Mouse (Mus musculus) Patski (cell line): ENCODE data around the gene Ccnd2. TPM values are rescaled to one million over a fixed set of nuclear protein-coding genes. Genes with fewer than 3 reads are reported as not detected.

Source experiments
- ATAC-seq: fragments of 100-300 bp; one replicate; pipeline ENCODE4 v1.8.0; 2021
- CTCF ChIA-PET: fragments of 350-600 bp; sonication (Branson Sonifier 250); formaldehyde crosslinking; loops from one replicate; lab custom pipeline; 2022; ENCODE audit warnings: inconsistent platforms; lab: Charles Lee
- POLR2A ChIA-PET: fragments of 350-600 bp; sonication (Branson Sonifier 250); formaldehyde crosslinking; loops from one replicate; lab custom pipeline; 2022; ENCODE audit warnings: antibody characterized with exemption, inconsistent platforms; lab: Charles Lee
- DNase-seq: peaks from one replicate; pipeline ENCODE4 v3.0.0-alpha.2; 2011; ENCODE audit warnings: low read depth, low spot score
- H3K27me3 ChIP-seq: fragments of 371-371 bp; one replicate; pipeline ENCODE4 v1.5.1; 2021
- CTCF ChIP-seq: fragments of 100-300 bp; IDR thresholded peaks from one replicate; pipeline ENCODE4 v1.5.1; 2021
- in situ Hi-C: fragments of 300-500 bp; cut with MboI; formaldehyde crosslinking; loops from 3 replicates; pipeline ENCODE4 v1.11.1; 2018; ENCODE audit warnings: low pct_unique_long_range_greater_than_20kb, mixed read lengths
- polyA plus RNA-seq: library from polyadenylated mRNA; unstranded; gene quantifications from one replicate; pipeline ENCODE4 v1.2.3, GENCODE M21; 2021

Ccnd2 gene
- polyA plus RNA-seq, 1 experiment from 2014 or later, result 89.6 TPM

- in situ Hi-C loops, result no loop called here
- DNase-seq (no peak), ATAC-seq (no peak)
- H3K27me3 ChIP-seq, result peaks cover 6% of the 10 kb centered on the region
- POLR2A ChIA-PET, result no interaction called here
- CTCF ChIA-PET, result no interaction called here
- TF ChIP-seq CTCF, result no peak
Observed at GRCm38 (mm10) chr6:127155468-127155867, 3.5 kb upstream of the Ccnd2 start.

DNA sequence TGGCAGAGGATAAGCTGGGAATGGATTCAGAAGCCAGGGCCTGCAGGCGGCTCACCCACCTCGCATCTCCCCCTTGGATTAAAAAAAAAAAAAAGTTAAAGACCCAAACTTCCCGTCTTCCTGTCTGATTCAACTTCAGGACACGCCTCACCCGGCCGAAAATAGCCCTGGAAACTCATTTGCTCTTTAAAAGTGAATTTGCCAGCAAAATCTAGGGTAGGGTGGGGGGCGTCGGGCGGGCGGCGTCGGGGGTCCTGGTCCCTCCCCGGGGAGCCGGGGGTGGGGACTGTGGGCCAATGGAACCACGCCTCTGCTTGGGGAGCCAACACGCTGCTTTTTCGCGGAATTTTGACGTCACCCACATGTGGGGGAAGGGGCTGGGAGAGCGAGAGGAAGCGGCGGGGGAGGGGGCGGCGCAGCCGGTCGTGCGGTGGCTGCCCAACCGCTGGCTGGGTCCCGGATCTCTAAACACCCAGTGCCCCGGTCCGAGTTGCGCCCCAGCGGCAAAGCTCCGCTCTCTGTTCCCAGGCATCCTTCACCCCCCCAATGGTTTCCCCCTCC, 2.8 kb upstream of the Ccnd2 start:
- DNase-seq, result no peak
- in situ Hi-C loops, result no loop called here
- ChIA-PET CTCF (no interaction called here), POLR2A (no interaction called here)
- no peak for ATAC-seq
- H3K27me3 ChIP-seq, result peaks cover 6% of the 10 kb centered on the region
- TF ChIP-seq CTCF, result no peak

GRCm38 (mm10) chr6:127153972-127154707, 2.1 kb upstream of the Ccnd2 start:
- POLR2A ChIA-PET, result no interaction called here
- DNase-seq, result no peak

DNA sequence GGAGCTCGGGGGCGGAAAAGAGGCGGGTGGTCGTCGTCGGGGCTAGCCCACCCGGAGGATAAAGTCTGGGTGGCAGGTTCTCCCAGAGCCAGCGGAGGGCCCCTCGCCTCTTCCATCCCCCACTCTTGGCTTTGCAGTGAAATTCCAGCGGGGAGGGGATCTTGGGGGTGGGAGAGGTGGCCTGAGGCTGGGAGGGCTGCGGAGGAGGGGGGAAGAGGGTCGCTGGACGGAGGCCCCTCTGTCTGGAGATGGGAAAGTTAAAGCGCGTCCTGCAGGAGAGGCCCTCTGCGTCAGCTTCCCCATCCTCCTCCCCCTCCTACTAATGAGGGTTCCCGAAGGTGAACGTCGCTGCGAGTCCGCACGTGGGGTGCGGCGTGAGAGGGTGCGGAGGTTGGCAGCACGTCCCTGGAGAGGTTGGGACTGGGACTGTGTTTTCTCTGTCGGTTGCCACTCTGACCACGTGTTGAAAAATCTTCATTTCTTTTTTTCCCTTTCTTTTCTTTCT, 1.4 kb upstream of the Ccnd2 start:
- DNase-seq, result no peak
- no peak for TF ChIP-seq CTCF
- no peak for ATAC-seq
- in situ Hi-C loops, result no loop called here
- CTCF ChIA-PET, result no interaction called here
- H3K27me3 ChIP-seq, result peaks cover 6% of the 10 kb centered on the region
- POLR2A ChIA-PET, result no interaction called here

More at GRCm38 (mm10) chr6:127153972-127154707, 2.1 kb upstream of the Ccnd2 start:
- in situ Hi-C loops, result no loop called here
- no peak for TF ChIP-seq CTCF
- CTCF ChIA-PET, result no interaction called here
- H3K27me3 ChIP-seq, result peaks cover 6% of the 10 kb centered on the region
- no peak for ATAC-seq

DNA sequence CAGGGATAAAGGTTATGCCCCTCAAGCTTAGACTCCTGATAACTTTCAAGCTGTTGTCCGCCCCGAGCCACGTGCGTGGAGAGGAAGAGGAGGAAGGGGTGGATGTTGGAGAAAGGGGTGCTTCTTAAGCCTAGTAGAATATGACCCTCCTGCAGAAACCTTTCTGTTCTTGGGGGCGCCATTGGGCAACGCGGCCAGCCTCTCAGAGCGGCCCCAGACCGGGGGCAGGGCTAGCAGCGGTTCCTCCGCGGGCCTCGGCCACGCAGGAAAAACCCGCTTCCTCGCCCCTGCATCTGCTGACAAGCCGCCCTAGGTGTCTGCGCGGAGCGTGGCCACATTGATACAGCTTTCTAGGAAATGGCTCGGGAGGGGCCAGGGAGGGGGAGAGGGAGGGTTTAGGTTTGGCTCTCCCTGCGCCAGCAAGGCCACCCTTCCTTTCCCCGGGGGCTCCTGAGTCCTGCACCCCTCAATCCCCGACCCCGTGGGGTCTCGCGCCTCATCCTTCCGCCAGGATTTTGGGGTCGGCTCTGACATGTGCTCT, 358 bp downstream of the Ccnd2 start:
- ChIA-PET CTCF (interaction anchor here (1.4 kb wide), 1 partner anchor 303 kb away, joined by 3 read pairs; no protein-coding TSS in a partner anchor), POLR2A (no interaction called here)
- TF ChIP-seq CTCF, result no peak
- ATAC-seq (no peak), DNase-seq (no peak)
- in situ Hi-C loops, result no loop called here
- H3K27me3 ChIP-seq, result peaks cover 6% of the 10 kb centered on the region

GRCm38 (mm10) chr6:127150663-127151564, 1.1 kb downstream of the Ccnd2 start:
- no peak for TF ChIP-seq CTCF
- in situ Hi-C loops, result no loop called here
- no peak for DNase-seq
- peaks cover 1% of the 10 kb centered on the region for H3K27me3 ChIP-seq
- POLR2A ChIA-PET, result no interaction called here
- peak; percentile 65 for ATAC-seq
- CTCF ChIA-PET, result interaction anchor here (1.4 kb wide), 1 partner anchor 304 kb away, joined by 3 read pairs; no protein-coding TSS in a partner anchor

DNA sequence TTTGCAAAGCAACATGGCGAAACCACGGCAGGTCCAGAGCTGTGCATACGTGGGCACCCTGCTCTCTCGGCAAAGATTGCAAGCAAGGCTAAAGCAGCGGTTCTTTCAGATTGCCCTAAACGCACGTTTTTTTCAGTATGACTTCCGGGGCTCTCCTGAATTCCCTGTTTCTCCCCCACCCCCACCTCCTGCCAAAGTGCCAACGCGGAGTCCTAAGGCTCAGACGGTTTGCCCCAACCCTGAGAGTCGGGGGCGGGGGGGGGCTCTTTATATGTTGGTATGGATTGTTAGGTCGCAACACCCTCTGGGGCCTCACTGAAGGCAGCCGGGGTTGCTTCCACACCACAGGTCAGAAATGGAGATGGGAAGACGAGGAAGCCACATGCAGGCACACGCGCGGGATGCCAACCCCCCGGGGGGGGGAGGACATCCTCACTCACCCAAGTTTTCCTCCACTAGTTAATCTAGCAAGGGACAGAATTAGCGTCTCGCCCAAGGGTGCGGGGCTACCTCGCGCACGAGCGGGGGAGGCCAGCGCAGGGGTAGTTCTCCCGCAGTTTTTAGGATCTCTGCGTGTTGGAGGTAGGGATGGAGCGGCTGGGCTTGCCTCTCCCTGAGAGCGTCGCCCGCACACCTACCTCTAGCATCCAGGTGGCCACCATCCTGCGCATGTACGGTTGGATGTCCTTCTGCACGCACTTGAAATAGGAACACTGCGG, 1.9 kb downstream of the Ccnd2 start:
- ATAC-seq, result peak; percentile 10
- TF ChIP-seq CTCF, result no peak
- POLR2A ChIA-PET, result interaction anchor here (1.0 kb wide), 2 partner anchors 209 to 228 kb away, joined by 3 read pairs; no protein-coding TSS in a partner anchor
- no peak for DNase-seq
- H3K27me3 ChIP-seq, result no peaks in the 10 kb centered on the region
- in situ Hi-C loops, result loop anchor here (5.0 kb wide), 3 partner anchors 177 to 297 kb away; partner anchors contain the start of gene Parp11
- CTCF ChIA-PET, result no interaction called here

DNA sequence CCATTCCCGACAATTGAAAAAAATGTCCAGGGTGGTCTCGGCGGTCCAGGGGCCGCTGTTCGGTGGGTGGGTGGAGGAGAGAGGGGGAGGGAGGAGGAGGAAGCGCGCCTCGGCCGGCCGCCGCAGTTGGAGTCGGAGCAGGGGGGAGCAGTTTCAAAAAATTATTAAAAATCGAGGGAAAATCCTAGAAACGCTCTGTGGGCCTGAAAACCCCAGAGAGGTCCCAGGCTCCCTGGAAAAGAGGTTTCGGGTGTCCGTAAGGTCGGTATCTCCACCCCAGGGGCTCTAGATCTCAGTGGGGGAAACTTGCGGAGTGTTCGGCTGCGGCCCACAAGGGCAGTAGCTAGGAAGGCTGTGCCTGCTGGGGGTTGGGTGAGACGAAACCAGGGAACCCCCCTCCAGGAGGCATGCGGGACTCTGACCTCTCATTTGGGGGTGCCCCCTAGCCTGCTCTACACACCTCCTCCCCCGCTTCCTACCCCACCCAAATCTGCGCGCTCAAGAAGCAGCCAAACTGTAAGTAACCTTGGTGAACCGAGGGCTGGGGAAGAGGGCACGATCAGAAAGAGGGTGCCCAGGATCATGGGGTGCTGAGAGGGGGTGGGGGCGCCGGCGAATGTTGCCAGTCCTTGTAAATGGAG, 2.6 kb downstream of the Ccnd2 start:
- H3K27me3 ChIP-seq, result no peaks in the 10 kb centered on the region
- CTCF ChIA-PET, result interaction anchor here (1.1 to 2.7 kb wide), 3 partner anchors 175 to 299 kb away, joined by 3 to 26 read pairs (median 8); no protein-coding TSS in a partner anchor
- POLR2A ChIA-PET, result interaction anchor here (1.0 kb wide), 2 partner anchors 210 to 229 kb away, joined by 3 read pairs; no protein-coding TSS in a partner anchor
- DNase-seq (no peak), ATAC-seq (no peak)
- in situ Hi-C loops, result loop anchor here (5.0 kb wide), 3 partner anchors 178 to 298 kb away; partner anchors contain the start of gene Parp11
- no peak for TF ChIP-seq CTCF
